Mouse (Mus musculus) myocyte (in vitro differentiated cells): Measurements from ENCODE around the gene Sri.

Experiments
- CEBPB ChIP-seq: IDR thresholded peaks from 2 replicates; pipeline ENCODE4 v1.6.1; 2011; ENCODE audit warnings: mild to moderate bottlenecking, moderate library complexity; ENCODE audit not compliant: poor library complexity, insufficient read depth, severe bottlenecking
- E2F4 ChIP-seq: IDR thresholded peaks from one replicate; pipeline ENCODE4 v1.6.1; 2011; ENCODE audit warnings: mild to moderate bottlenecking, control low read depth, moderate library complexity; ENCODE audit not compliant: insufficient read depth
- MAX ChIP-seq: IDR thresholded peaks from one replicate; pipeline ENCODE4 v1.6.1; 2011; ENCODE audit warnings: low read depth, mild to moderate bottlenecking, control low read depth
- POLR2A ChIP-seq: IDR thresholded peaks from one replicate; pipeline ENCODE4 v1.6.1; 2011; ENCODE audit warnings: low read depth, mild to moderate bottlenecking, control low read depth, moderate library complexity; ENCODE audit not compliant: insufficient read length
- REST ChIP-seq: IDR thresholded peaks from one replicate; pipeline ENCODE4 v1.6.1; 2011; ENCODE audit warnings: mild to moderate bottlenecking, control low read depth, moderate library complexity; ENCODE audit not compliant: insufficient read depth, insufficient read length
- TCF12 ChIP-seq: IDR thresholded peaks from one replicate; pipeline ENCODE4 v1.6.1; 2011; ENCODE audit warnings: mild to moderate bottlenecking, control low read depth; ENCODE audit not compliant: poor library complexity, insufficient read depth, severe bottlenecking
- TCF3 ChIP-seq: IDR thresholded peaks from one replicate; pipeline ENCODE4 v1.6.1; 2011; ENCODE audit warnings: low read depth, control low read depth; ENCODE audit not compliant: insufficient read length

GRCm38 (mm10) chr5:8057018-8057323, 11.1 kb downstream of the Sri start:
- no peak for TF ChIP-seq TCF12
- TF ChIP-seq MAX: no peak
- no peak for TF ChIP-seq CEBPB
- TF ChIP-seq POLR2A: no peak
- no peak for TF ChIP-seq E2F4
- TF ChIP-seq REST: no peak
- no peak for TF ChIP-seq TCF3
